24 mouse cellular contexts compared by ENCODE assay signal in genomic region chr17:5222827-5223226, GRCm38 (mm10).
DNase-seq lines count a peak whose midpoint lies in the region.
"Had no signal": no experiment of that assay in that cellular context is flagged by ENCODE, and none has a peak within 500 bp of the region (broad histone marks: within the 10 kb centered on the region; RNA-seq: fewer than 3 reads in every experiment).

No protein-coding gene starts in this region.

- DNase-seq in A20 (ENCODE audit: low read depth, low spot score) = peak; percentile 19
- peak; percentile 67 for DNase-seq in embryo, embryonic 10 days (ENCODE audit: low spot score)
- peak; percentile 27 for DNase-seq in embryo, embryonic 9.5 days (ENCODE audit: extremely low spot score)
- DNase-seq in splenic B cell, adult 2 months (ENCODE audit: low read depth, low spot score) = peak; percentile 27
- no peak for DNase-seq in urinary bladder, adult 18-20 months (ENCODE audit: low spot score in 2 of 2)
- no peak for DNase-seq in adipocyte (ENCODE audit: low spot score)
- DNase-seq: adrenal gland, adult 2 months; adrenal gland, postnatal 14 days; cerebellum, adult 11 months; cerebellum, adult 2 months; cerebellum, adult 9-11 months; gastrocnemius, postnatal 25 days; heart, adult 18-20 months; heart, postnatal 10 days; heart, postnatal 36 days had no signal

- no peaks in the 10 kb centered on the region for H3K36me3 ChIP-seq in splenic B cell, adult 2 months (ENCODE audit: control insufficient read depth, insufficient read depth, low read length, poor library complexity, severe bottlenecking)
- H3K36me3 ChIP-seq: embryonic facial prominence, embryonic 10.5 days; embryonic facial prominence, embryonic 13.5 days; forebrain, embryonic 12.5 days; forebrain, embryonic 15.5 days; heart, embryonic 12.5 days; heart, embryonic 15.5 days; hindbrain, embryonic 13.5 days; intestine, embryonic 15.5 days had no signal

- no peaks in the 10 kb centered on the region for H3K27me3 ChIP-seq in splenic B cell, adult 2 months (ENCODE audit: control insufficient read depth, insufficient read depth, low read length, poor library complexity, severe bottlenecking)
- H3K27me3 ChIP-seq: embryonic facial prominence, embryonic 13.5 days; forebrain, embryonic 12.5 days; forebrain, embryonic 15.5 days; heart, embryonic 12.5 days; heart, embryonic 15.5 days; hindbrain, embryonic 13.5 days; intestine, embryonic 15.5 days; Patski had no signal

Comparison
In these comparisons a context has a peak if more than half of its experiments do, and no peak if none do; other contexts are left out.
1. DNase-seq: peak in A20 (single experiment), embryo, embryonic 10 days (single experiment), embryo, embryonic 9.5 days (single experiment) and splenic B cell, adult 2 months (single experiment); none in urinary bladder, adult 18-20 months (0 of 2) and adipocyte (single experiment).